Mouse (Mus musculus) T-cell, adult 2 months (primary cell): ENCODE data around the gene Ranbp17.
A peak's percentile ranks its signal among the peaks of the same experiment; 100 is the strongest.

Experiments used
- DNase-seq: peaks from one replicate; pipeline ENCODE4 v3.0.0; 2022; ENCODE audit warnings: low spot score

Gene Ranbp17

GRCm38 (mm10) chr11:33196447-33197132 lies 317.0 kb downstream of the Ranbp17 start:
- DNase-seq = no peak

- no peak for DNase-seq
Observed at GRCm38 (mm10) chr11:33195531-33196446, 317.8 kb downstream of the Ranbp17 start.

GRCm38 (mm10) chr11:33195061-33195460 lies 318.5 kb downstream of the Ranbp17 start:
- DNase-seq = no peak

- DNase-seq = no peak
Observed at GRCm38 (mm10) chr11:33193695-33194094, 319.9 kb downstream of the Ranbp17 start.

GRCm38 (mm10) chr11:33181804-33182203 lies 331.7 kb downstream of the Ranbp17 start:
- DNase-seq = no peak

- DNase-seq = no peak
Observed at GRCm38 (mm10) chr11:33180701-33181116, 332.8 kb downstream of the Ranbp17 start.

GRCm38 (mm10) chr11:33179802-33180201 lies 333.7 kb downstream of the Ranbp17 start:
- DNase-seq = no peak

GRCm38 (mm10) chr11:33176525-33177245 lies 336.9 kb downstream of the Ranbp17 start:
- no peak for DNase-seq

- no peak for DNase-seq
Observed at GRCm38 (mm10) chr11:33175768-33176167, 337.8 kb downstream of the Ranbp17 start.

- peak; percentile 47 for DNase-seq
Observed at GRCm38 (mm10) chr11:33170489-33170888, 343.1 kb downstream of the Ranbp17 start.

GRCm38 (mm10) chr11:33162998-33163506 lies 350.5 kb downstream of the Ranbp17 start, which contains the start of gene Npm1:
TSS of gene Npm1 (minus strand) at chr11:33163206.
- peak; percentile 100 for DNase-seq

- DNase-seq = peak; percentile 82
Observed at GRCm38 (mm10) chr11:33162211-33162997, 351.1 kb downstream of the Ranbp17 start.
